Mouse (Mus musculus) left cerebral cortex, adult 2 months (tissue): ENCODE data around the gene Acadm. TPM values are rescaled to one million over a fixed set of nuclear protein-coding genes. Genes with fewer than 3 reads are reported as not detected.

Source experiments
- DNase-seq, 2 experiments: peaks; one replicate each; pipeline ENCODE4 v3.0.0; 2021 to 2022; ENCODE audit warnings: low spot score in 2 of 2, mixed read lengths in 1 of 2; ENCODE audit errors: extremely low spot score in 1 of 2
- H3K27ac ChIP-seq: fragments of 200-600 bp; 2 replicates; pipeline ENCODE4 v1.8.1; 2022
- H3K4me3 ChIP-seq: fragments of 200-600 bp; 2 replicates; pipeline ENCODE4 v1.8.1; 2022
- CTCF ChIP-seq: fragments of 200-600 bp; IDR thresholded peaks from 2 replicates; pipeline ENCODE4 v1.8.1; 2022; ENCODE audit warnings: antibody characterized with exemption, mild to moderate bottlenecking, moderate library complexity
- intact Hi-C: fragments of 180-260 bp; cut with DNase I; formaldehyde crosslinking; loops from one replicate; pipeline ENCODE4 v1.15.1; 2025
- long read RNA-seq, 2 experiments: library from polyadenylated mRNA; stranded (forward); transcript quantifications; one replicate each; pipeline ENCODE4 v2.0.0; 2021; ENCODE audit warnings: borderline mapping rate in 2 of 2
- total RNA-seq, 2 experiments: library from RNA; stranded (reverse); gene quantifications; 2 replicates each; pipeline ENCODE4 v1.2.3; 2021

Gene Acadm
- total RNA-seq: 10 to 100 TPM; 44.8 to 47.3 TPM
- long read RNA-seq, experiment 1, transcript Acadm-201 (12 exons, 2,047 nt): major isoform, 39 of 44 reads
- long read RNA-seq, experiment 1, partial matches to known transcripts: 5 of 44 reads
- long read RNA-seq, experiment 1, other reads (novel, unspliced or antisense): 0 of 44 reads
- long read RNA-seq, experiment 2, transcript Acadm-201 (12 exons, 2,047 nt): major isoform, 35 of 48 reads
- long read RNA-seq, experiment 2, partial matches to known transcripts: 11 of 48 reads
- long read RNA-seq, experiment 2, other reads (novel, unspliced or antisense): 2 of 48 reads

DNA sequence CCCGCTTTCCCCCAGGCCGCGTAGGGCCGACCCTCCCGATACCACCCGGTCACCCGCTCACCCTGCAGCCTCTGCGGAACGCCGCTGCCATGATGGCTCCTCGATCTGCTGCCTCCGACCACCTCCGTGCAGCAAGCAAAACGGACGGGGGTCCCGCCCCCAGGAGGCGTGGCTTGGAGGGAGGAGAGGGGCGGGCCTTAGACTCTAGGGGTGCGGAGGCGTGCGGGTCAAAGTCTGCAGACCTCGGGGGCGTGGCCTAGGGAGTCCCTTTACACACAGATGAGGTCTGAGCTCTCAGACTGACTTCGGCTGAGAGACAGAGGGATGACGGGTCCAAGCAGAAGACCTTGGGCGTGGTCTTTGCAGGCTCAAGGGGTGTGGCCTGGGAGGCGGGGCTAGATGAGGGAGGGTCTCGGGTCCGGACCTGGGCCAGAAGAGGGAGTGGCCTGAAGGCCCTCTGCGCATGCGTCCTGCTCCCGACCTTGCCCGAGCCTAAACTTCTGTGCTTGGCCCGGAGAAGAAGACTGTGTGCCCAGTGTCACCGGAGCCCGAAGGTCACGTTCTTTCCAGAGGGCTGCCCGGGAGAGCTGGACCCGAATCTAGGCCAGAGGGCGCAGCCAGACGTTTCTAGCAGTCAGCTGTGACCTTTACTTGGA lies at the start of gene Acadm:
TSS of gene Acadm (minus strand) at position 298 of the 656 bp plus-strand sequence.
- no peak for TF ChIP-seq CTCF
- Histone ChIP-seq H3K27ac (peak within 1 kb of the TSS; percentile 89), H3K4me3 (peak within 1 kb of the TSS; percentile 97)
- DNase-seq: peak; percentile 88 to 89
- intact Hi-C loops: loop anchor here (1.0 kb wide), 1 partner anchor 31 kb away; the partner anchor contains the start of gene Rabggtb

DNA sequence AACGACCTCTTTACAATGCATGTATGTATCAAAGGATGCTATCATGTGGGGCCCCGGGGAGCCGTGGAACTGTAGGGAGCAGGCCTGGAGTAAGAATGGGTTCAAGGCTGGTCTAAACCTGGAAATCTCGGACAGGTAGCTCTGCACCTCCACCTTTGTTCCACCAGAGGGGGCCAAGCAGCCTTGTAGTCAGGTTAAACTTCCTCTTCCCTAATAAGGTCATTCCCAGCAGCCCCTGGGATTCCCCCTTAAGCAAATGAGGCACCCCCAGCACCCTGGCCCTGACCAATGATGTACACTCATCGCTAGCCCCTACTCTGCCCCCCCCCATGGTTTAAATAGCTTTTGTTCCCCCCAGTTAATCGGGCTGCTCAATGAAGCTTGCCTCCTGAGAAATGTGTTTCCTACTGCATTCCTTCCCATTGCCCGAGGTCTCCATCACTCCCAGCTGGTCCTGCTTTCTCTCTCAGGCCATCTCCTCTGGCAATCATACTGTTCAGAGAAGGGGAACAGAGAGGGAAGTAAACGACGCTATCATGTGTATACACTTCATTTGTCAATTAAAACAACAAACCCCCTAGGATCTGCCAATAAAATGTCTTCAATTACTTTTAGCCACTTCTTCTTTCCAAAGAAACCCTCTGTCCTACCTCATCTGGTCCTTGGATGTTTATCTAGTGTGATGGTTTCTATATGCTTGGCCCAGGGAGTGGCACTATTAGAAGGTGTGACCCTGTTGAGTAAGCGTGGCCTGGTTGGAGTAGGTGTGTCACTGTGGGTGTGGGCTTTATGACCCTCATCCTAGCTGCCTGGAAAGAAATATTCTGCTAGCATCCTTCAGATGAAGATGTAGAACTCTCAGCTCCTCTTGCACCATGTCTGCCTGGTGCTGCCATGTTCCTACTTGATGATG lies 40.3 kb upstream of the Acadm start:
- peak; percentile 66 for TF ChIP-seq CTCF
- Histone ChIP-seq H3K27ac (no peak overlapping the region), H3K4me3 (no peak overlapping the region)
- DNase-seq: peak in 1 of 2 experiments; percentile 38
- intact Hi-C loops: loop anchor here (1.0 kb wide), 1 partner anchor 242 kb away; no protein-coding TSS in a partner anchor

DNA sequence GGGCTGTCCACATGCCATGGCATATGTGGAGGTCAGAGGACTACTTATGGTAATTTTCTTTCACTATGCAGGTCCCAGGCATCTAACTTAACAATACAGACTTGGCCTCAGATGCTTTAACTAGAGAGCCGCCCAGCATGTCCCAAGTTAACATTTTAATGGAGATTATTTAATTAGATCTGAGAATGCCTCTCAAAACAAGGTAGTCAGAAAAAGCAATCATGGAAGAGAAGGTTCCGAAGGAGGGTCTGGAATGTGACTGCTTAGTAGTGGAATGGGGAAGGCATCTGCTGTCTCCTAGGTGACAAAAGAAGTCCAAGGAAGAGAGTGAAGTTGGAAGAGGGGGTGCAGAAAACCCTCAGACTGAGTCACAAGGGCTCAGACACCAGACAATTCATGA lies 36.2 kb upstream of the Acadm start:
- no peak overlapping the region for H3K27ac ChIP-seq
- no peak for DNase-seq
- no peak overlapping the region for H3K4me3 ChIP-seq
- intact Hi-C loops: no loop called here
- no peak for TF ChIP-seq CTCF

DNA sequence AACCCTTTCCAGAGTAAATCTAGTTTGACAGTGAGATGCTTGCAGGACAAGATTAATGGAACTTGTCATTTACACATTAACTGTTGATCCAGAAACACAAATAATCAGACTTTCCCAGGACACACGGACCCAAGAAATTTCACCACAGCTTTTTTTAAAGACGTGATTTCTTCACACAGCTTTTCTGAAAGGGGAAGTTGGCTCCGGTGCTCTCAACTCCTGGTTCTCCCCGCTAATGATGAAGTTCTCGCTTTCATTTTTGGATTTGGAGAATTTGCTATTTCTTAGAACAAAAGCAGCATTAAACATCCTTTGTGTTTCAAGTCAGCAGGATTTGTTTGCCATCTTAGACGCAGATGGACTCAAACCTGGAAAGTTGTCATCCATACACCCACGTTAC lies 31.4 kb upstream of the Acadm start:
- Histone ChIP-seq H3K27ac (no peak overlapping the region), H3K4me3 (no peak overlapping the region)
- no peak for DNase-seq
- intact Hi-C loops: no loop called here
- no peak for TF ChIP-seq CTCF

DNA sequence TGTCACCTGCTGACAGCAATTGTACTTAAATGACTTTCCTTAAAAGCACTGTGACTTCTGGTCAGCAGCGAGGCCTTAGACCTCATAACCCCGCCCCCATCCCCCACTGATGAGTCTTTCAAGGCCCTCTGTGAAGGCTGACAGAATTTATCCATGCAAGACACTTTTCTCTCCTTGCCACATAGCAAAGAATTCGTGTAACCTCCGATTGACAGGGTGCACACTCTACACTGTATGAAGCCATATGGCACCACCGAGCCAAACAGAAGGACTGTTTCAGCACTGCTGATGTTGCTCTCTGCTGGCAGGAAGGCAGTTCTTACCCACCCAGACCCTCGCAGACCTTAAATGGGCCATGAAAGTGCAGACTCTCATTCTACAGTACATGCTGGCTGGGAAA lies 30.6 kb upstream of the Acadm start:
- H3K4me3 ChIP-seq: peak overlapping the region; percentile 70; the same call in 1 of the 2 replicates
- TF ChIP-seq CTCF: no peak
- intact Hi-C loops: no loop called here
- H3K27ac ChIP-seq: no peak overlapping the region
- DNase-seq: no peak

DNA sequence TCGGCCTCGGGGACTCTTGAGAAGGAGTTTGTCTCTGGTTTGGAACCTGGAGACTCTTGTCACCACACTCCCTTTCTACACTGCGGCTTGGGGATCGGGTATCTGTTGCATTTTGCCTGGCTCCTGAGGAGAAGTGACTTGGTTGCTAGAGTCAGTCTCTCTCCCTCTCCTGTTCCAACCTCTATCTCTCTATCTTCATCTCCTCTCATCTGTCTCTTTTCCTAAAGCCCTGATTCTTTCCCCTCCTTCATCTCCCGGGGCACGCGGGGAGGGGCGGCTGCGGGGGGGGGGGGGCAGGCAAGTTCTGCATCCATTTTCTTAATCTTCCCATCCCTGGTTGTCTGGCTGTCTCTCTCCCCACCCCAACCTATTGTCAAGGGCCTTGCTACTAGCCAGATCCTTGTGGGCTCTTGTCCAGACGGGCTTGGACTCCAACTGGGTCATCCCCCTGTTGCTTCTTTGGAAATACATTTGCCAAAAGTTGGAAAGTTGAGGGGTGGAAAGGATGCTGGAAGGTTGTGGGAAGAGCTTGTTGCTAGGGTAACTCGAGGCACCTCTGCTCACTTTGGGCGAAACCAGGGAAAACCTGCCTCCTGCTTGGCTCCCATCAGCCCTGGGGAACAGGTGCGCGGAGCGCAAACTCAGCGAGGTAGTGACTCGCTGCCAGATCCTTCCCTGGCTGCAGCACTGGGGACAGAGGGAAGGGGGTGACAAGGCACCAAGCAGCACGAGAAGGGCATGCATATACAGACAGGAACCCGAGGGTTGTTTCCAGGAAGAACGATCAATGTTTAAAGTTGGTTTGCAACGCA lies 29.7 kb upstream of the Acadm start:
- DNase-seq: peak; percentile 28 to 31
- Histone ChIP-seq H3K4me3 (peak overlapping the region; percentile 70), H3K27ac (peak overlapping the region; percentile 72)
- TF ChIP-seq CTCF: no peak
- intact Hi-C loops: no loop called here

DNA sequence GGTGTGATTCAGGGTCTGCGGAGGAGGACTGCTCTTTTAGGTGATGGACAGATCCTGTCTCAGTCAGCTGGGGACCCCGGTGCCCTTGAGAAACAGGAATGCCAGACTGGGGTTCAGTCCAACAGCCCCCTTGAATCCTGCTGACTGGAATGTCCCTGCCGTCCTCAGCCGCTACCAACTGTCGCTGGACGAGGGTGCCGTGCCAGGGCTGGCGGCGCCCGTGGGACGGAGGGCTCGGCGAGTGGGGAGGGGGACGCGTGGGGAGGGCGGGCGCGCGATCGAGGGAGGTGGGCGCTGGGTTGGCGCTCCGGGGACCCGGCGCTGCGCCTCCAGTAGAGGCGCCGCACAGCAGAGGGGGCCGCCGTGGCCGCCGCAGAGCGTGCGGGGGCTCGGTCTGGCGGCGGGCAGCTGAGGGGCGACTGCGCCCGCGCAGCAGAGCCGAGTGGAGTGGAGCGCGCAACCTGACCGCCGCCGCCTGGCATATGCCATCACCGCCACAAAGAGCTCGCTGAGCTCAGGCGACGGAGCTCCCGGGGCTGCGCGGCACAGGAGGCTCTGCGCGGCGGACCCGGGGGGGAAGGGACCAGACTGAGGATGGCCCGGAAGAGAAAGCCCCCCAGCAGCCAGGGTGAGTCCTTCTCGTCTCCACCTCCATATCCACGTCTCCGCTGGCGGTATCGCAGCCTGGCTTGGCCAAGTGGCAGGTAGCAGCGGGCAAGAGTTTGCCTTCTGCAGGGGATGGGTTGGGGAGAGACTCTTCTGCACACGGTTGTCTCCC lies 28.9 kb upstream of the Acadm start, which contains the start of gene Slc44a5:
TSS of gene Slc44a5 (plus strand) at position 266 of the 778 bp plus-strand sequence.
- Histone ChIP-seq H3K27ac (peak within 1 kb of the TSS; percentile 72), H3K4me3 (peak within 1 kb of the TSS; percentile 70)
- DNase-seq: peak; percentile 51 to 65
- TF ChIP-seq CTCF: no peak; the same call in 1 of the 2 replicates
- intact Hi-C loops: no loop called here

DNA sequence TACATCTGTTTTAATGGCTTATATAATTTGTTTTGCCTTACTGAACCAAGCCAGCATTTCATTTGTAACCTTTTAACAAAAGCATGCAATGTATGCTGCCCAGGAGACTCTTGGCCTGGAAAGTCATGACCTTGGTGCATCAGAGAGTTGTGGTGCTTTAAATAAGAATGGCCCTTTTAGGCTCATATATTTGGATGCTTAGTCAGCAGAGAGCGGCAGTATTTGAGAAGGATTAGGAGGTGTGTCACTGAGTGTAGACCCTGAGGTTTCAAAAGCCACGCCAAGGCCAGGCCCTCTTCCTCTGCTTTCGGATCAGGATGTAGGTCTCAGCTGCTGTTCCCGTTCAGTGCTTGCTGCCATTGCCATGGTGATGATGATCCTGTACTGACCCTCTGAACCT lies 25.0 kb upstream of the Acadm start:
- Histone ChIP-seq H3K27ac (no peak overlapping the region), H3K4me3 (no peak overlapping the region)
- no peak for DNase-seq
- TF ChIP-seq CTCF: no peak
- intact Hi-C loops: no loop called here

DNA sequence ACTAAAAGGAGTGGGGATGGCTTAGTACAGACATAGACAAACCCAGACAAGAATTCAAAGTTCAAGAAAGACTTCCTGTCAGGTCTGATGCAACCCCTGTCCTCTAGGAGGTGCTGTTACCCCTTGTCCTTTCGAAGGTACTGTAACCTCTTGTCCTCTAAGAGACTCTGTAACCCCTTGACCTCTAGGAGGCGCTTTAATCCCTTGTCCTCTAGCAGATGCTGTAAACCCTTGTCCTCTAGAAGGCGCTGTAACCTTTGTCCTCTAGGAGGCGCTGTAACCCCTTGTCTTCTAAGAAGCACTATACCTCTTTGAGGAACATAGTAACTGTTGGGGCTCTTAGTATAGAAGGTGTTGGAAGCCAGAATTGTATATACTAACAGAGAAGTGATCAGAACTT lies 24.1 kb upstream of the Acadm start:
- TF ChIP-seq CTCF: peak; percentile 63
- no peak overlapping the region for H3K4me3 ChIP-seq
- no peak overlapping the region for H3K27ac ChIP-seq
- DNase-seq: peak in 1 of 2 experiments; percentile 44
- intact Hi-C loops: no loop called here

DNA sequence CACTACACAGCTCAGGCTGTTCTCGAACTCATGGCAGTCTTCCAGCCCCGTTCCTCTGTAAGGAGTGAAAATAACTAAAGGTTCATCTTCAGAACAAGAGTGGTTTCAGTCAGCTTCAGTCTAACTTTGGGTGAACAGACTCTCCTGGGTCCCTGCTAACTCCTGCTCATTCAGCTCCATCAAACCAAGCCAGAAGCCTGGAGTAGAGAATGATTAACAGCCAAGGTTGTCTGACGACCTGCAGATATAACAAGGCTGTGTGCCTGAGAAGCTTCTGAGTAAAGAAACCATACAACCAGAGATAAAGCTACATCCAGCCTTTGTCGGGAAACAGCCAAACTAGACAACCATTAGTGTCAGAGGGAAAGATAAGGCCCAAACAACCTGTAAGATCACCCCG lies 23.0 kb upstream of the Acadm start:
- intact Hi-C loops: no loop called here
- Histone ChIP-seq H3K27ac (no peak overlapping the region), H3K4me3 (no peak overlapping the region)
- DNase-seq: no peak
- no peak for TF ChIP-seq CTCF
